Mouse (Mus musculus) cerebellum, adult 18-20 months (tissue): ENCODE measurements around the gene Sdf2.
A peak's percentile ranks its signal among the peaks of the same experiment; 100 is the strongest.
"Not testable (repeated sequence)": the region's sequence is repeated elsewhere in the genome, so short reads cannot be mapped to it uniquely, and the experiment has no call there.

Experiments
- DNase-seq, 2 experiments: peaks; one replicate each; pipeline ENCODE4 v3.0.0; 2021

Sdf2 gene

DNA sequence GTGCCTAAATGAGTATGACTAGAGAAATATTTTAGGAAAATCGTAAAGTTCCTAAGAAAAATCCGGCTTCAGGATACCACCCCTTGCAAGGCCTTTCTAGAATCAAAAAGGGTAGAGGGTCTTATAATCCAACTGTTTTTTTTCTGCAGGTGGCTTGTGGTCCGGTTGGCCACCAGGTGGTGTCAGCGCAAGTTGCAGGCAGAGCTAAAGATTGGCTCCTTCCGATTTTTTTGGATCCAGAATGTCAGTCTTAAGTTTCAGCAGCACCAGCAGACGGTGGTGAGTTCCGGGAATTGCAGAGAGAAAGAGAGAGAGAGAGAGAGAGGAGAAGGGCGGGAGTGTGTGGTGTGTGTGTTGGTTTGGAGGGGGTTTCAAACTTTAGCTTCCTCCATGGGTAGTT lies 17.0 kb downstream of the Sdf2 start:
- DNase-seq, result peak; percentile 50 to 55

DNA sequence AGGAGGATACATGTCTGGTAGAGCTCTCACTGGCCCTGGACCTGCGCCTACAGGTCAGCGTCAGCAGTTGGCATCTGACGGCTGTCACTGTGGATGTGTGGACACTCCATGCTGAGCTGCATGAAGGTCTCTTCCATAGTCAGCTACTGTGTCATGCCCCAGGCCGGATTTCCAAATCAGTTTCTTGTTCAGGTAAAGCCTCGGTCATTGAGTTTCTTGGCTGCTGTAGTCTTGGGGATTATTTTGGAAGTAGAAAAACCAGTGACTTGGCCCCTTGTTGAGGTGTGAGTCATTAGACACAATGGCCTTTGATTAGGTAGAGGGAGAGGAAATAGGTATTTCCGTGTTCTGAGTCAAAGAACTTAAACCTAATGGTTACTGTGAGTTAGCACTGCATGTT lies 20.0 kb downstream of the Sdf2 start:
- no peak for DNase-seq

DNA sequence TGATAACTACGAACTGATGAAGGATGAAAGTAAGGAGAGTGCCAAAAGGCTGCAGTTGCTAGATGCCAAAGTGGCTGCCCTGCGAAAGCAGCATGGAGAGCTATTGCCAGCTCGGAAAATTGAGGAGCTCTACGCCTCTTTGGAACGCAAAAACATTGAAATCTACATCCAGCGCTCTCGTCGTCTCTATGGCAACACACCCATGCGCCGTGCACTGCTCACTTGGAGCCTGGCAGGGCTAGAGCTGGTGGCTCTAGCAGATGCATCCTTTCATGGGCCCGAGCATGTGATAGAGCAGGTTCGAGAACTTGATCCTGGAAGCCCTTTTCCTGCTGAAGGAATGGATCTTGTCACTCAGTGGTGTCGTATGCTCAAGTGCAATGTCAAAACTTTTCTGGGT lies 26.4 kb downstream of the Sdf2 start:
- no peak for DNase-seq

- DNase-seq, result no peak
These were observed 30.1 kb downstream of the Sdf2 start for GRCm38 (mm10) chr11:78275596-78275995.

- not testable (repeated sequence) for DNase-seq
These were observed 30.6 kb downstream of the Sdf2 start for GRCm38 (mm10) chr11:78276169-78276568.

DNA sequence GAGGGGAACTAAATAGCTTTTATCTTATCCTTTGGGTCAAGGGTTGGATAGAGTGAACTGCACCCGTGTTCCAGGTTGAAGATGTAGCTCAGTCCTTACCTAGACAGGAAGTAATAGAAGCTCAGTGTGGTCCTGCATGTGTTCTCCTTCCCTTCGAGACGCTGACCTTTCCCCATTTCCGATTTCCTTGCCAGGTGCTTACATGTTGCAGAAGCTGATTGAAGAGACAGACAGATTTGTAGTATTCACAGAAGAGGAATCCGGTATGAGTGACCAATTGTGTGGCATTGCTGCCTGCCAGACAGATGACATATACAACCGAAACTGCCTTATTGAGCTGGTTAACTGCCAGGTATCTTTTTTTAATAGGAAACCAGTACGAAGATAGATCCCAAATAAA lies 33.3 kb downstream of the Sdf2 start:
- DNase-seq, result no peak

DNA sequence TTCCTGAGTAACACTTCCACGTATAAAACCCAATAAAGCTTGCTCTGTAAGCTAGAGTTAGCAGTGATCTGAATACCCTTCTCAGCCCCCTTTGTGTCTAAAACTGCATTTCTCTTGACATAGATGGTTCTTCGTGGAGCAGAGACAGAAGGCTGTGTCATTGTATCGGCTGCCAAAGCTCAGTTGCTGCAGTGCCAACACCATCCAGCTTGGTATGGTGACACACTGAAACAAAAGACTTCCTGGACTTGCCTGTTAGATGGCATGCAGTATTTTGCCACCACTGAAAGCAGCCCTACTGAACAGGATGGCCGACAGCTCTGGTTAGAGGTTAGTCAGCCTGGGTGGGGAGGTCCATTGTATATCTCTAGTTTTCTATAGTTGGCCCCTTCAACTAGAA lies 34.0 kb downstream of the Sdf2 start:
- no peak for DNase-seq

GRCm38 (mm10) chr11:78289146-78289763 lies 43.7 kb downstream of the Sdf2 start:
- DNase-seq, result no peak

DNA sequence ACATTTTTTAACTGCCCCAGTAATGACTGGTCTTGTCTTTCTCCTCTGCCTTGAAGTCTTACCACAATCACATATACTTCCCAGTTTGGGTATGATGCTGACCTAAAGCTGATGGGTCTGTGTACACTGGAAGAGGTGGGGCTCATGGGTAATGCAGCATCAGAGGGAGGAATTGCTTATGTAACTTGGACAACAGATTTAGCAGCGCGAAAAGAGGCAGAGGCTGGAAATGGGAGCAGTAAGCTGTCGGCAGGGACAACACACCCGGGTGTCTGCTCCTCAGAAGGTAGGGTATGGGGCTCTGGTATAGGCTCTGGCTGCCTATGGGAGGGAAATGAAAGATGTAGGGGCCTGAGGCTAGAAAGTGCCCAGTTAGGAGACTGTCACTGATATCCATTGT lies 45.1 kb downstream of the Sdf2 start, which contains the start of gene BC030499:
Gene BC030499, plus strand, starts transcription at position 188 of the 400 bp plus-strand sequence.
- DNase-seq, result no peak

- DNase-seq, result no peak
These were observed 49.0 kb downstream of the Sdf2 start for GRCm38 (mm10) chr11:78294585-78294984.

DNA sequence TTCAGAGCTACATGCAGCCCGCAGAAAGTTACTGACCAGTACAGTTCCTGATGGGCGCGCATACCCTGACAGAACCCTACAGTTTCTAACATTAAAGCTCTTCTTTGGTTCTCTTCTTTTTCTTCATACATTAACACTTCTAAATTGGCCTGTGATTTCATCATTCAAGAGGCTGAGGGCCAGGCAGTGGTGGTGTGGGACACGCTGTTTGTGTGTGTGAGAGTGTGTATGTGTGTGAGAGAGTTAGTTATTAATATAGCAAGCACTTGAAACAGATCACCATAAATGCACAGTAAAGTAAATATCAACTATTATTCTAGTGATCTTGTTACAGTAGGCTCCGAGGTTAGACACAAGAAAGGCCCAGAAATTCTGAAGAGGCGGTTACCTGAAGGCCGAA lies 55.4 kb downstream of the Sdf2 start:
- no peak for DNase-seq

GRCm38 (mm10) chr11:78301357-78302084 lies 56.0 kb downstream of the Sdf2 start, which contains the start of gene Spag5:
Gene Spag5 (plus strand): TSS chr11:78301529.
- peak; percentile 87 to 88 for DNase-seq
